Mouse (Mus musculus) kidney, postnatal 0 days (tissue): ENCODE measurements around the gene Traip. TPM values are rescaled to one million over a fixed set of nuclear protein-coding genes. Genes with fewer than 3 reads are reported as not detected.
A peak's percentile ranks its signal among the peaks of the same experiment; 100 is the strongest.

Source experiments
- ATAC-seq: fragments of 200-750 bp; cut with Nextera tagmentation; replicated peaks from 2 replicates; pipeline ENCODE4 v1.8.0; 2017; ENCODE audit warnings: low read depth, moderate number of reproducible peaks, moderate TSS enrichment, moderate library complexity; ENCODE audit not compliant: low FRiP score
- DNase-seq: peaks from one replicate; pipeline ENCODE4 v3.0.0-alpha.2; 2016; ENCODE audit warnings: low spot score
- H3K27ac ChIP-seq: fragments of 300-500 bp; sonication (generic); 2 replicates; pipeline ENCODE4 v1.5.1; 2014; ENCODE audit warnings: mild to moderate bottlenecking
- H3K27me3 ChIP-seq: fragments of 300-500 bp; sonication (generic); 2 replicates; pipeline ENCODE4 v1.6.1; 2014; ENCODE audit warnings: low read length, mixed read lengths; ENCODE audit not compliant: insufficient read depth
- H3K36me3 ChIP-seq: fragments of 300-500 bp; sonication (generic); 2 replicates; pipeline ENCODE4 v1.6.1; 2014; ENCODE audit warnings: low read length, mixed read lengths; ENCODE audit not compliant: insufficient read depth
- H3K4me1 ChIP-seq: fragments of 300-500 bp; sonication (generic); replicated peaks from 2 replicates; pipeline ENCODE4 v1.6.1; 2014; ENCODE audit warnings: antibody characterized with exemption, low read length, mixed read lengths; ENCODE audit not compliant: insufficient read depth
- H3K4me2 ChIP-seq: fragments of 300-500 bp; sonication (generic); 2 replicates; pipeline ENCODE4 v1.6.1; 2014; ENCODE audit warnings: mild to moderate bottlenecking, low read length, moderate library complexity, mixed read lengths
- H3K4me3 ChIP-seq: fragments of 300-500 bp; sonication (generic); replicated peaks from 2 replicates; pipeline ENCODE4 v1.5.1; 2014; ENCODE audit warnings: low read depth, low read length
- H3K9ac ChIP-seq: fragments of 300-500 bp; sonication (generic); 2 replicates; pipeline ENCODE4 v1.6.1; 2014; ENCODE audit warnings: low read depth, low read length
- H3K9me3 ChIP-seq: fragments of 300-500 bp; sonication (generic); replicated peaks from 2 replicates; pipeline ENCODE4 v1.6.1; 2016; ENCODE audit warnings: low read length, inconsistent platforms, mixed read lengths
- CTCF ChIP-seq: IDR thresholded peaks from 2 replicates; pipeline ENCODE4 v1.5.1; 2016; ENCODE audit warnings: antibody characterized with exemption, low read depth, mild to moderate bottlenecking, moderate library complexity
- WGBS: fragments of 180-500 bp; shearing (Covaris S2); extraction: QIAGEN DNeasy Blood & Tissue Kit; methylation state at CpG from one replicate; pipeline ENCODE4 v1.1.7; 2014; 5-methylcytosine and 5-hydroxymethylcytosine counted together
- polyA plus RNA-seq: library from polyadenylated mRNA; unstranded; fragments of >200 nt; fragmentation: Nextera tagmentation; extraction: Ambion mirVana; gene quantifications from 2 replicates; pipeline ENCODE4 v1.2.1, GENCODE M21; 2015

The Traip gene
- polyA plus RNA-seq, 1 experiment from 2014 or later, result 10.2 TPM

- peaks cover 22% of the 10 kb centered on the region for H3K4me1 ChIP-seq
- peak; percentile 96 for TF ChIP-seq CTCF
- H3K27ac ChIP-seq, result peak overlapping the region; percentile 98; the same call in 1 of the 2 replicates
- no peaks in the 10 kb centered on the region for H3K36me3 ChIP-seq
- DNase-seq, result peak; percentile 95
- no peak overlapping the region for H3K9ac ChIP-seq
- H3K4me2 ChIP-seq, result peak overlapping the region; percentile 82
- H3K4me3 ChIP-seq, result peak overlapping the region; percentile 67
- no peaks in the 10 kb centered on the region for H3K27me3 ChIP-seq
- ATAC-seq, result peak; percentile 30
- 1% methylated on average over 18 of the region's 18 CpGs for WGBS
- no peaks in the 10 kb centered on the region for H3K9me3 ChIP-seq
These were observed 36.4 kb downstream of the Traip start for GRCm38 (mm10) chr9:107986376-107986775.

- peaks cover 10% of the 10 kb centered on the region; the same call in 1 of the 2 replicates for H3K4me1 ChIP-seq
- H3K27me3 ChIP-seq, result no peaks in the 10 kb centered on the region
- DNase-seq, result no peak
- no peak overlapping the region for H3K4me2 ChIP-seq
- H3K27ac ChIP-seq, result no peak overlapping the region
- no peaks in the 10 kb centered on the region for H3K36me3 ChIP-seq
- ATAC-seq, result no peak
- H3K9ac ChIP-seq, result no peak overlapping the region
- WGBS, result 76% methylated on average over 3 of the region's 3 CpGs
- no peak overlapping the region for H3K4me3 ChIP-seq
- H3K9me3 ChIP-seq, result no peaks in the 10 kb centered on the region
- no peak for TF ChIP-seq CTCF
These were observed 38.0 kb downstream of the Traip start for GRCm38 (mm10) chr9:107987950-107988349.

- no peak within 1 kb of the TSS for H3K4me2 ChIP-seq
- WGBS, result 70% methylated on average over 2 of the region's 2 CpGs
- H3K27ac ChIP-seq, result no peak within 1 kb of the TSS
These were observed 42.3 kb downstream of the Traip start, which contains the start of gene Cdhr4 for GRCm38 (mm10) chr9:107992197-107992596. TSS of gene Cdhr4 (plus strand) at chr9:107992497.

GRCm38 (mm10) chr9:107993013-107993412, 43.1 kb downstream of the Traip start:
- Histone ChIP-seq H3K4me2 (no peak overlapping the region), H3K36me3 (no peaks in the 10 kb centered on the region), H3K27ac (no peak overlapping the region), H3K27me3 (no peaks in the 10 kb centered on the region), H3K9me3 (no peaks in the 10 kb centered on the region), H3K4me3 (no peak overlapping the region), H3K9ac (no peak overlapping the region), H3K4me1 (no peaks in the 10 kb centered on the region)
- ATAC-seq, result no peak
- no peak for TF ChIP-seq CTCF
- WGBS, result 91% methylated on average over 11 of the region's 11 CpGs
- no peak for DNase-seq

More at GRCm38 (mm10) chr9:107992197-107992596, 42.3 kb downstream of the Traip start, which contains the start of gene Cdhr4:
- no peak for TF ChIP-seq CTCF
- no peak for DNase-seq
- Histone ChIP-seq H3K27me3 (no peaks in the 10 kb centered on the region), H3K4me1 (no peaks in the 10 kb centered on the region), H3K4me3 (no peak within 1 kb of the TSS), H3K9ac (no peak within 1 kb of the TSS), H3K9me3 (no peaks in the 10 kb centered on the region), H3K36me3 (no peaks in the 10 kb centered on the region)
- no peak for ATAC-seq

GRCm38 (mm10) chr9:107994464-107994863, 44.5 kb downstream of the Traip start:
- Histone ChIP-seq H3K9ac (no peak overlapping the region), H3K4me3 (no peak overlapping the region), H3K27ac (no peak overlapping the region), H3K27me3 (no peaks in the 10 kb centered on the region), H3K4me2 (no peak overlapping the region), H3K36me3 (no peaks in the 10 kb centered on the region), H3K9me3 (no peaks in the 10 kb centered on the region), H3K4me1 (no peaks in the 10 kb centered on the region)
- 45% methylated on average over 2 of the region's 2 CpGs for WGBS
- no peak for DNase-seq
- TF ChIP-seq CTCF, result no peak
- ATAC-seq, result no peak

- TF ChIP-seq CTCF, result no peak
- no peak for ATAC-seq
- Histone ChIP-seq H3K4me2 (no peak overlapping the region), H3K4me3 (no peak overlapping the region), H3K36me3 (no peaks in the 10 kb centered on the region), H3K27ac (no peak overlapping the region), H3K9ac (no peak overlapping the region), H3K4me1 (no peaks in the 10 kb centered on the region), H3K27me3 (no peaks in the 10 kb centered on the region), H3K9me3 (no peaks in the 10 kb centered on the region)
- no peak for DNase-seq
- WGBS, result 92% methylated on average over 21 of the region's 21 CpGs
These were observed 45.6 kb downstream of the Traip start for GRCm38 (mm10) chr9:107995513-107995912.

- ATAC-seq (no peak), DNase-seq (no peak)
- no peaks in the 10 kb centered on the region for H3K9me3 ChIP-seq
- no peak within 1 kb of the TSS for H3K4me2 ChIP-seq
- no peak for TF ChIP-seq CTCF
- H3K4me3 ChIP-seq, result no peak within 1 kb of the TSS
- WGBS, result 91% methylated on average over 5 of the region's 5 CpGs
- no peaks in the 10 kb centered on the region for H3K27me3 ChIP-seq
- no peak within 1 kb of the TSS for H3K9ac ChIP-seq
- no peaks in the 10 kb centered on the region for H3K36me3 ChIP-seq
- no peak within 1 kb of the TSS for H3K27ac ChIP-seq
- H3K4me1 ChIP-seq, result no peaks in the 10 kb centered on the region
These were observed 46.1 kb downstream of the Traip start, which contains the start of gene Gm20662 for GRCm38 (mm10) chr9:107996049-107996448. TSS of gene Gm20662 (plus strand) at chr9:107996349.
